Mouse (Mus musculus) heart, adult 9 months (tissue): ENCODE results near the gene Nwd2.

Experiments used
- DNase-seq, 2 experiments: peaks; one replicate each; pipeline ENCODE4 v3.0.0; 2022; ENCODE audit warnings: low spot score in 2 of 2

Nwd2 gene

GRCm38 (mm10) chr5:63649070-63649532 lies at the start of gene Nwd2:
Gene Nwd2 (plus strand): TSS chr5:63649102.
- DNase-seq: no peak

DNA sequence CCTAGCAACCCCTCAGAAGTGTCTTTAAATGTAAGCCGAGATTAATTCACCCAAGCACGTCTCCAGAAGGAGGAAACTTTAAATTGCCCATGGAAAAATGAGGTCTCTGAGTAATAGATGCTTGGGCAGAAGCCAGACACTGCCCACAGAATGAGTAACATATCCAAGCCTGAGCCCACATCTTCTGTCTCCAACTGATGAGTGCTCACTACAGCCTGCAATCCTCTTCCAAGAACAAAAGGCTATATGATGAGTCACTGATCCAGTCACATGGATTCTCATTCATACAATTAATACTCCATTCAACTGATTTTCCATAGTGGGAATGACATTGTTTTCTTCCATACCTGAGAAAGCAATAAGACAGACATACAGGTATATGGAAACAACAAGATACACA lies 41.5 kb upstream of the Nwd2 start:
- DNase-seq: no peak

- DNase-seq: no peak
Measured at GRCm38 (mm10) chr5:63616792-63617668, 31.9 kb upstream of the Nwd2 start.

GRCm38 (mm10) chr5:63624123-63624522 lies 24.8 kb upstream of the Nwd2 start:
- DNase-seq: no peak

DNA sequence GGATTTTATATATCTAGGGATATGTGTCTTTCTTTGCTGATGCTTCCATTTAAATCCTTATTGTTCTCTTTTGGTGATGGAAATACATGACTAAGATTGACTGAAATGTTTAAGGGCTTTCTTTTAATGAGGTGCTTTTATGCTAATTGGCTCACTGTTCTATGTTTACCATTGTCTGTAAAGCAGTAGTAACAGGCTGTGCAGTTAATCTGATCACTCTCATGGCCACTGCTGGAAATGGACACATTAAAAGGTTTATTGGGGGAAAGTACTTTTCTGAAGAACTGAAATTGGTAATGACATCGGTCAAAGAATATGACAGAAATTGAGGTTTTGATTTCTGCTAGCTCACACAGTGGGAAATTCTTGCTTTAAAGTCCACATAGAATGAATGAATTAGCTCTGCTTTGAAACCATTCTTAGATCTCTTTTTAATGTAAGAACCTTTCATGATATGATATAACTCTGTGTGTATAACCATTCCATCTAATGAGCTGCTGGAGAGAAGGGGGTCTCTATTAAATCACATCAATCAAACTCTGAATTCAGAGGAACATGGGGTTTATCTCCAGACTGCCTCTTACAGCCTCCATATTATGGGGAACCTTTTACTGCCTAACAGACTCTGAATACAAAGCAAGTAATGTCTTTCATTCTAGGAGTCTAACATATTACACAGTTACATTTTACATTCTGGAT lies 20.9 kb upstream of the Nwd2 start:
- DNase-seq: no peak

DNA sequence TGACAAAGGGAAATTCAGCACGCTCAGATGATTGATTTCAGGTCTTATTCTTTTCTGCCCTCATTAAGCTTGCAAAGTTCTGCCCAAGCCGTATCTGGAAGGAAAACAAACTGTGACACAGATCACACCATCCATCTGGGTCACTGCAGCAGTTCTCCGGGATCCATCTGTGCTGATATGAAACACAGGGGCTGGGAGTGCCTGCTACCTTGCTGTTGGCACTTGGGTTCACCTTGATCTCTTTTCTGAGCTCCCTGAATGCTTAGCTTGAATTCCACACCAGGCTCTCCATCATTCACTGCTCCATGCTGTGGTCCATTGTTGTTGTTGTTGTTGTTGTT lies 20.4 kb upstream of the Nwd2 start:
- no peak for DNase-seq

DNA sequence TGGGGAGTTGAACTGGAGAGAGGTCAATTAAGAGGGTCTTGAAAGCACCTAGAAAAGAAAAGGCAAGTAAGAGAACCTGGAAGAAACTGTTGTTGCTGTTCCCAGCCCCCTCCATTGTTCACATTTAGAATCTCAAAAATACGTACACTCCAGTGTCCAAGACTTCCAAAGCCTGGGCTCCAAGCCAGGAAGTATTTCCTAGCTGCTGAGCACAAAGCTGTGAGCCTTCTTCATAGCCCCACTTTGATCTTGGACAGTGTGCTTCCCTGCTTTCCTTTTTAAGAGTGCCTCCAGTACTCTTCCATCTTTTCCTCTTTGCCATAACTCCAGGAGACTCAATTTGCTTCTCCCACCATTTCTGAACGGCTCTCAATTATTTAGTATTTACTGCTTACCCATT lies 14.3 kb upstream of the Nwd2 start:
- no peak for DNase-seq

GRCm38 (mm10) chr5:63648187-63648586 lies 715 bp upstream of the Nwd2 start:
- no peak for DNase-seq

DNA sequence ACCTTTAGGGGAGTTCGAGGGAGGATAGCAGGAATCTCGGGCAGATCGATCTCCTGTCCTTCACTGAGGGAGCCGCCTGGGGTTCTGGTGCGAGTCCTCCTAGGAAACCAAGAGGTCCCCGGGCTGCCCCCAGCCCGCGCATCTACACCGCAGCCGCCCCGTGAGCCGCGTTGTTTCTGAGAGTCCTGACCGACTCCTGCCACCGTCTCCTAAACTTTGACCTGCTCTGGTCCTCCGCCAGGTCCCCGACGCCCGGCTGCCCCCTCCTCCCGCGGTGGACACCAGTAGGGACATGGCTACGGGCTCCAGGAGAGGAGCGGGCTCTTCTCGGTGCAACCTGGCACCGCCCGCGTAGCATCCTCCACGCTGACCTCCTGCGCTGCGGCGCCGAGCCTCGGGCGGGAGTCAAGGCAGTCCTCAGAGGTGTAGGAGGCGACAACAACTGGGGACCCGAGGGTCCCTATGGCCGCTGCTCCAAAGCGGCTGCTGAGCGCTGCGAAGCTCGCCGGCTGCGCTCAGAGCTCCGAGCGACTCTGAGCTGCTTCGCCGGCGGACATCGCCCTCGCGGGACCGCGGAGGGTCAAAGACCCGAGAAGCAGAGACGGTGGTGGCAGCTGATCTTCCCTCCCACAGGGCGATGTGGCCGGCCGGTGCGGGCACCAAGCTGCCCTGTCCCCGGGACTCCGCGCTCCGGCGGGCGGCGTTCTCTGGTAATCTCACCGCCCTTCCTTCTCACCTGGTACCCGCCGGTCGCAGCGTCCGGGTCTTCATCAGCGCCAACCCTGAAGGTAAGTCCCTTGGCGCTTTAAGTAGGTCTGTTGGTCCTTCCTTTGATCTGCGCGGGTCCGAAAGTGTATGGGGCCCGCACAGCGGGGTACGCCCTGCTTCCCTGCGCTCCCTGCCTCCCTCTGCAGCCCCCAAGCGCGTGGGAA lies 897 bp downstream of the Nwd2 start:
- DNase-seq: no peak

DNA sequence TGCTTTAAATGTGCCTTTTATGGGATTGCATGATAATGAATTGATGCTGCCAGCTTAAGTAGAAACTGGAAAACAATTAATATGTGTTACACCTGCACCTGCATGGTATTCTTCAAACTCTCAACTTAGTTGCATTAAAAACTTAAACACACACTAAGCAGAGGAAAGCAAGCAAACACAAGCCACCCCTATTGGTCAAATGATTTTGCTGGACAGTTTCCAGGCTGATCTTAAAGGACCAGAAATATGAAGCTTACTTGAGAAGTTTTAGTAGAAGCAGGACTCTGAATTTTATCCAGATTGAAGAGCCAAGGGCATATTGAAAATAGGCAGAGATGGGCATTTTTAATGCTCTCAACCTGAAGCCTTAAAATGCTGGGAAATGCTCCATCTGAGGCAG lies 2.9 kb downstream of the Nwd2 start:
- DNase-seq: no peak

GRCm38 (mm10) chr5:63652705-63653104 lies 3.8 kb downstream of the Nwd2 start:
- DNase-seq: no peak

DNA sequence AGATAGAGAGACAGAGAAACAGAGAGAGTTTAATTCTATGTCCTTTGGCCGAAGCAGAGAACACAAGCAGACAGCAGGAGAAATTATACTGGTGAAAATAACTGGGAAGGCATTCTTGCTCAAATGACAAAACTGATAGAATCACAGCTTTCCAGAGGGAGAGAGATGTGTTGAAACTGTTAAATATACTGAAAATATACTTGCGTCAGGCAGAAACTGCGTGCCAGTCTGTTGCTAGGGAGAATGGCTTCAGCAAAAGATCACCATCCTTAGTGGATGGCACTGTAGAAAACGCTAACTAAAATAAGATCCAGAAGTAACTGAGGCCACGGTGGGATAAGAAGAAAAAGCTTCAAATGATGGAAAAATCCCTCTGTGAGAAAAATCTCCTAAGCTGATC lies 18.0 kb downstream of the Nwd2 start:
- no peak for DNase-seq

DNA sequence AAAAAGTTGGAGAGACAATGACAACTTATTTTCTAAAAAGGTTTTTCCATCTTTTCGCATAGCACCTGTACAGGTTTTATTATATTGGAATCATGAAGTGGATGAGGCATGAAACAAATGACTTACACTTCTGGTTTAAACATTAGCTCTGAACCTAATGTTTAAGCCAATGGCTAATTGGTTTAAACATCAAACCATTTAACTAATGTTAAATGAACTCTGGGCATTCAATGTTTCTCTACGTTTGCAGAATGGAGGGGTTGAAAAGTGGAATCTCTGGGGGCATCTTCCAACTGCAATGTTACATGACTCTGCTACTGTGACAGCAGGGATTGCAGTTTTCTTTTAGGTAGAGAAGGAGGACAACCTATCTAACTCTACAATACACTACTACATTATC lies 27.0 kb downstream of the Nwd2 start:
- DNase-seq: no peak

- DNase-seq: no peak
Measured at GRCm38 (mm10) chr5:63689084-63689483, 40.2 kb downstream of the Nwd2 start.

- no peak for DNase-seq
Measured at GRCm38 (mm10) chr5:63696784-63697183, 47.9 kb downstream of the Nwd2 start.

- DNase-seq: no peak
Measured at GRCm38 (mm10) chr5:63697196-63697595, 48.3 kb downstream of the Nwd2 start.

DNA sequence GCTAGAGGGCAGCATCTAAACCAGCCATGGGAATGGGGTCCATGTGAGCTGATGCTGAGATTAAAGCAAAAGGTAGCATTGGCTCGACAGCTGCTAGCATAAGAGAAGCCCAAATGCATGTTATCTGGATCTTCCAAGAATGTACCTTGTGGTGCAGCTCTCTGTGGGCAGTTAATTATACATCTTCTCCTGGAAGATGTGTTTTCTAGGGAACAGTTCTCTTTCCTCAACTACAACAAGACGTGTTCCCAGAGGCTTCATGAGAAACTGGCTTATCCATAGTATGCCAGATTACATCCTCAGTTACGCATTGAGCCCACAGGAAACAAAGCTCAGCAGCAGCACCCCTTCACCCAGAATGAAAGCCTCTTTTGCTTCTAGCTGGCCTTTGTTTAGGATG lies 80.1 kb downstream of the Nwd2 start:
- no peak for DNase-seq

DNA sequence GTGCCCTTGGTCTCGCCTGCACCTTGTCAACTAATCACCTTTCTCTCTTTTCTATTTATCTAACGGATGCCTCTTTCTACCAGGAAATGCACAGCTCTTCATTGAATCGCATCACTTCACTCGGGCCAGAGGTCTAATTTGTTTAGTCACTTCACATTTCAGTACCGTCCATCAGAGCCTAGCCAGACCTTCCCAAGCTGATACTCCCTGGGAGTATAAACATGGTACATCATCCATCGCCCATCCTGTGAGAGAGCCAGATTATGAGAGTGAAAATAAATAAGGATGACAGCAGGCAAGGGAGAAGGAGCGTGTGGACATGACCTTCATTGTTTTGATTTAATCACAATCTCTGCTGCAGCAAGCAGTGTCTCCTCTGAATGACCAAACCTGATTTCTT lies 86.6 kb downstream of the Nwd2 start:
- no peak for DNase-seq

DNA sequence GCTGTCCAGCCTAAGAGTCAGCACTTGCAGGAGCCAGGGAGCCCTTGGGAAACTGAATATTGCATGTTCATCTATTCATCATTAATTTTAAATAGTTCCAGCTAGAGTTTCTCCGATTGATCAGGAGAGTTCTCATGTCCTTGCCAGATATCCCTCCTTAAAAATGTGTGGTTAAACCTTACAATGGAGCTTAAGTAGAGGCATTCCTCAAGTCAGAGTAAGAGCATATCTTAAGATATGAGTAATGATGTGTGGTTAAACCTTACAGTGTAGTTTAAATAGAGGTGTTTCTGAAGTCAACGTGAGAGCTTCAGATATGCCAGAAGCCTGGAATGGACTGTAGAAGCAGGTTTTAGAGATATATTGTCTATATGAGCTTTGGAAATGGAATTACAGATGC lies 94.5 kb downstream of the Nwd2 start:
- DNase-seq: no peak

DNA sequence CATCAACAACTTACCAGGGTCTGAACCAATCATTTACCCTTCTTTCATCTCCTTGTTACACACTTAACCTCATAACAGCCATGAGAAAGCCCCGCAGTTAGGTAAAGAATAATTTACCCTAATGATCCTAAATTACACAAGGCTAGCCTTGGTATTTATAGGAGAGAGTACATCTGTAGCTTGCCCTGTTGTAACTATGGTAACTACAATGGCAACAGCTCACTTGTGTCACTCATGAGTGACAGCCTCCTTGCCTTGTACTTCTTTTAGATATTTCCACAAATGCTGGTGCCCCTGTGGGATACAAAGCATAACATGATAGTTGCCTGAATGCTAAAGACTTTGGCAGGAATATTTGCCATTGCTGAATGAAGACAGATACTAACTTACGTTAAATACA lies 99.4 kb downstream of the Nwd2 start:
- no peak for DNase-seq

- DNase-seq: no peak
Measured at GRCm38 (mm10) chr5:63748759-63749158, 99.9 kb downstream of the Nwd2 start.

- DNase-seq: no peak
Measured at GRCm38 (mm10) chr5:63755092-63755761, 106.3 kb downstream of the Nwd2 start.
